Mouse (Mus musculus) frontal cortex, postnatal 25 days (tissue): ENCODE results near the gene Clec1b.

ENCODE experiments used
- DNase-seq, 2 experiments: peaks; one replicate each; pipeline ENCODE4 v3.0.0; 2022; ENCODE audit warnings: low spot score in 2 of 2

Gene Clec1b

DNA sequence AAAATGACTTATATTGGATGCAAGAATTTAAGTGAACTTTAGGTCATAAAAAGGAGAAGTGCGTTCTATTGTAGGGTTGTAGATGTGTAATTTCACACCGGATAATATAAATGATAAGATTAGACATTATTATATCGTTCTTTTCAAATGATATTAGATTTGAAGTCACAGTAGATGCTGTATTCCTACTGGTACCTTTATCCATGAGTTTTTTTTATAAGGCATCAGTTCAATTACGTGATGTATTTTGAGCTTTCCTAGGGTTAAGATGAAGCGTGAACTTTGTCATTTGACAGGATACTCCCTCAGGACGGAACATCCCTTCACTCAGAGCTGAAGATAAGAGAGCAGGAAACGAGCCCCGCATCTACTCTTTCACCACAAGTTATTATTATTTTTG is at the start of gene Clec1b:
Clec1b (plus strand) TSS at position 301 of the 400 bp plus-strand sequence.
- no peak for DNase-seq

DNA sequence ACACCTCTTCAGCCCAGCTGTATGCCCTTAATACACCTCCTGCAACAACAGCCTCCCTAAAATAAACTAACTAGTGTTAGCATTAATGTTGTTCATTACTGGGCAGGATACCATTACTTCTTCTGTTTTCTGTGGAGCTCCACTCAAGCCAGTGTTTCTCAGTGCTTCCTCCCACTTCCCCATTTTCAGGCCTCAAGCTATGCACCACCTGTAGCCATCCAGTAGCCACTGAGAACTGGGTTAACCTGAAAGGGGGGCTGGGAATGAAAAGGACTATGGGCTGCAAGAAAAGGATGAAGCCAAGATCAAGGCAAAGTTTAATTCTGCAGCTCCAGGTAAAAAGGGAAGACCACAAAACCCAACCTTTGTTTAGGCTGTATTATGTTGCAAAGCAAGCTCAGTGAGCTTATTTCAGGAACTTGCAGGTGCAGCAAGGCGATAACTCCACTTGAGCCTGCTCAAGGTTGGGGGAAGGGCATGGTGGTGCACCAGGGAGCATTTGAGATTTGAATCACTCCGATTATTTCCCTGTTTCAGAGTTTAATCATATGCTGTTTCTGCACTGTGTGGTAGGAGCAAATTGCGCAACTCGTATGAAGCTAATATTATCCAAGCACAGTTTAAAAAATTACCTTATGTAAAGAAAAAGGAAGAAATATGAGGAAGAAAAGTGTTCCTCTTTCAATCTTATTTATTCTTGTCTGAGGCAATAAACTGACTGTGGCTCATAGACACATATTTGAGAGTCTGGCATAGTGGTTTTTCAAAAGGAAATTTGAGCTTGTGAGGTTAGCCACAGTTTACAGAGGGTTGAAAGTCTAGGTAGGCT is 47.4 kb upstream of the Clec1b start:
- no peak for DNase-seq

DNA sequence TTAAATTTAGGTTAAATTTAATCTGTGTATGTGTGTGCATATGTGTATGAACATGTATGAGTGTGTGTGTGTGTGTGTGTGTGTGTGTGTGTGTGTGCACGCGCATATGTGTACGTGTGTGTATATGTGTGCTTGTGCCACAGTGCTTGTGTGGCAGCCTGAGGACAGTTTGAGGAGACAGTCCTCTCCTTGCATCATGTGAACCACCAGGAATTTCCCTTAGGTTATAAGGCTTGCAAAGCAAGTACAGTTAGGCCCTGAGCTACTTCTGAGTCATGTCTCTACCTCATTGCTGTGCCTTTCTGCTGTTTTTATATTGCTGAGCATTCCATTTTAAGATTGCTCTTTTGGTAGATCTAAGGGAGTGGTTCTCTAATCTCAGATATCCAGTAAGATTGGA is 46.0 kb upstream of the Clec1b start:
- no peak for DNase-seq

DNA sequence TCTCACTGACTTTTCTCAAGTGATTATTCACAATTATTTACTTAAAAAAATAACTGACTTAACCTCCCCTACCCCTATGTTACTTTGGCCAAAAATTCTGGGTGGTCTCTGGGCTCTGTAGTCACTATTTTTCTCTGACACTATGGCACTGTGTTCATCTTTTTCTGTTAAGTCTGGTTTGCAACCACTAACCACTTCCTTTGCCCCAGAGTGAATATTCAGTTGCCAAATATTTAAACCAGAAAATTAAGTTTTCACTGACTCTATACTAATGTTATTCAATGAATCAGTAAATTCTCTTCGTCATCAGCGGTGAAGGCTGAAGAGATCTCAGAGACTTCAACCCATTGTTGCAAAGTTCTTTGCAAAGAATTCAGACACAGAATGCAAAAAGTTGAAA is 41.3 kb upstream of the Clec1b start:
- DNase-seq, result no peak

DNA sequence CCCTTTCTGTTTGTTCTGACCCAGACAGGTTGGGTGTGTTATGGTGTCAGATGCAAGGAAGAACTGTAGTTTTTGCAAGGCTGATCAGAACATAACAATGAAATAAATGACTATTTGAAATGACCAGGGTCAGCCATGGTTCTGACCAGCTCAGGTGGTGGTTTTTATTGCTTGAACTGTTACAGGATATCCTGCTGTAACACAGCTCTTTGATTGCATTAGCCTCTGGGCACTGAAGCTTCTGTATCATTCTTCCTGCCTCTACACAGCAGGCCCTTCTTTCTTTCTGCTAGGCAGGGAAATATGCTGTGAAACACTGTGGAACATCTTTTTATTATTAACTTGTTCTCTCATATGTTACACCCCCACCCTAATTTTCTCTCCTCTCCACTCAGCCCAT is 40.7 kb upstream of the Clec1b start:
- DNase-seq, result no peak

DNA sequence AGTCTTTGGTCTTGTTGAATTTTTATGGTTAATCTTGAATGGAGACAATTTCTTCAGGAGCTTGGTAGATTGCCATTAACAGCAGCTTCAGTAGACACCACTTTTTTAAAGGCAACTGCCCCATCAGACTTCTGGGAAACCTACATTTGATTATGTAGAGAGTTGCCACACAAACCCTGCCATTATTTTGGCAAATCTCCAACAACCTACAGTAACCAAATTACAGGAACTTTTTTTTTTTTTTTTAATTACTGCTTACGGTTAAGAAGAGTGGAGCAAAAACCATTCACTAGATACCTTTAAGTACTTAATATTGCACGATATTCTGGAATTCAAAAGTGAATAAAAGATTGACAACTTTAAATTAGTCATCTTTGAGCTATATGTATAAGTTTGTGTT is 37.6 kb upstream of the Clec1b start:
- DNase-seq, result no peak

DNA sequence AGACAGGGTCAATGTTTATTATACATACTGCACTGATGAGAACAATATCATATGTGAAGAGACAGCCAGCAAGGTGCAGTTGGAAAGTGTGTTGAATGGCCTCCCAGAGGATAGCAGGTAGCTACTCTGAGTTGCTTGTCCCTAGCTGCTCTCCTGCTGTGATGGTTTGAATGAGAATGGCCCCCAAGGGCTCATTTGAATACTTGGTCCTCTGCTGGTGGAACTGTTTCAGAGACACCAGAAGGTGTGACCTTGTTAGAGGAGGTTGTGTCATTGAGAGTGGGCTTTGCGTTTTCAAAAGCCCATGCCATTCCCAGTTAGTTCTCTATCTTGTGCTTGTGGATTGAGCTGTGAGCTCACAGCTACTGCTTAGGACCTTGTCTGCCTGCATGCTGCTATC is 33.2 kb upstream of the Clec1b start:
- no peak for DNase-seq

DNA sequence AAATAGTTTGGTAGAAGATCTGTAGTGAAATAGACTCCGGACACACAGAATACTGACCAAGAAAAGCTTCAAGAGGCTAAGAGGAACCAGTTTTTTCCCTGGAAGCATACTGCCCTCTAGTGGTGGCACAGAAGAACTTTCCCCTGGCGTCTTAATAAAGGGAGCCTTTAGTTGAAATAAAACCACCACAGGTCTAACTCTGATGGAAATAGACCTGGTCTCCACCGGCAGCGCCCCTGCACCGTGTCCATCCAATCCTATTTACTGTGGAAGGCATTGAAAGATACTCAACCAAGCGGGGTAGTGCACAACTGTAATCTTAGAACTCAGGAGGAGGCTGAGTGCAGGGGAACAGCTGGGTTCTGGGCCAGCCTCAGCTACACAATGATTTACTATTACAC is 31.1 kb upstream of the Clec1b start:
- no peak for DNase-seq

DNA sequence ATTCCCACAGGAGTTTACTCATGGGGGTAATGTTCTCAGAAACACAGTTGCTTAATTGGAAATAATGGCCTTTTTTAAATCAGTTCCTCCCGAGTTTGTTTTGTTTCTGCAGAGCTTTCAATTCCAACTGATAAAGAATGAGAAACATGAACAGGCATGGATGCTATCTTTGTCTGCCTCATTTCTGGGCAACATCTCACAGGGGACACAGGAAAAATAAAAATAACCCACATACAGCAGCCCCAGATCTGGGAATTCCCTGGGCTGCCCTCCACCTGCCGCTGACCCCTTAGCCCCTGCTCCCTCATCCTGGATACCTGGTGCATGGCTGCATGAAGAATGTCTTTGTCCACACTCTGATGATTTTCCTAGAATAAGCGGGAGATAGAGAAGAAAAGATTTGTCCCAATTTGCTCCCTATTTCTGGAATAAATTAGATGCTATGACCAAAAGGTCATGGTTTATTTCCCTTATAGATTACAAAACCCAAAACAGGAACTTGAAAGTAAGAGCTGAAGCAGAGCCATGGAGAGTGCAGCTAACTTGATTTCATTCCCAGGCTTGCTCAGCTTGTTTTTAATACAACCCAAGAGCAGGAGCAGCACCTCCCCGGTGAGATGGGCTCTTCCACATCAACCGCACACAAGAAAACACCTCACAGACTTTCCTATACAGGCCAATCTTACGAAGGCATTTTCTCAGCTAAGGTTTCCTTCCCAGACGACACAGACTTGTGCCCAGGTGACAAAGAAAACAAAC is 27.5 kb upstream of the Clec1b start:
- no peak for DNase-seq

DNA sequence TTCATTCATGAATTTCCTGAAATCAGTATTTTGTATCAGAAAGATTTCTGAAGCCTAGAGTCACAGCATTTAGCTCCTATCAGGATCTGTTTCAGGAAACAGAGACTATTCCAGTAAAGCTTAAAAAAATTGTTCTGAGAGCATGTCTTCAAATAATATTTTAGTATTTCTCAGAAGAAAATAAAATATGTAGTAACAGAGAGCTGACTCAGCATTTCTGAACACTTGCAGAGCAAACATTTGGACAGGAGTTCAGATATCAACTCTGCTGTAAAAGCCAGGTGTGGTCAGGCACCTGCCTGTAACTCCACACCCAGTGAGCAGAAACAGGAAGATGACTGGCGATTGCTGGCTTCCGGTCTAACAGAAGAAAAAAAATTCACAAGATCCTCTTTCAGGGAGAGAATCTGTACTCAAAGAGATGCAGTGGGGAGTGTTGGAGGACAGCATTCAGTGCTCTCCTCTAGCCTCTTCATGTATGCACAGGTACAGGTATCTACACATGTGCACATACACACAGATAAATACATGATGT is 22.1 kb upstream of the Clec1b start:
- DNase-seq, result no peak

DNA sequence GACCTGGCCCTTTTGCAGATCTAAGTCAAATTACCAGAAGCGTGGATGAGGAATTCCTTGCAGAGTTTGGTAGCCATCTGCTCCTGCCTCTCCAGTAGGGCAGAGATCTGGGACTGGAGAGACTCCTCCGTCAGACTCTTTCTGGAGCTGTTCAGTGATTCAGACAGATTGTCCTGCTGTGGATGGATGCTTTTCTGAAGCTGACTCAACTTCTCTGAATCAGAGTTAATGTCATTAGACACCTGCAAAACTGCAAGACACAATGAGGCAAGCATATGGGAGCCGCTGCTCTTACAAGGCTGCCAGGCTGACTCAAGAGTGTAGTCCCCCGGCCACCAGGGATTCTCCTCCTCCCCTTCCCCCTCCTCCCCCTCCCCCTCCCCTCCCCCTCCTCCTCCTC is 16.6 kb upstream of the Clec1b start:
- DNase-seq, result no peak

DNA sequence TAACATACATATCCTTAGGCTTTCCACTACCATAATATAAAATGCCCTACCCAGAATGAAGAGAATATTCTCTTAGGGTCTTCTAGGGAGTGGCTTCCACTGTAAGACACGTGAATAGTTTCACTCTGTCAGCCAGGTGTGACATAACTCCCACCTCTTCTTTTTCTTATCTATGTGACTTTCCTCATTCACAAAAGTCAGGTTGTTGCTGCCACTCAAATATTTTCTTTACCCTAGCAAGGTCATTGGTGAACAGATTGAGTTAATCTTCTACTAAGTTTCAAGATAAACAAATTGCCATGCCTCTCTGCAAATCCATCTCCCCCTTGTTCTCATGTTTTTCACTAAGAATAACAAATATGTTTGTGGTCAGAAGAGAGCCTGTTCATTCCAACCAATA is 15.4 kb upstream of the Clec1b start:
- no peak for DNase-seq

DNA sequence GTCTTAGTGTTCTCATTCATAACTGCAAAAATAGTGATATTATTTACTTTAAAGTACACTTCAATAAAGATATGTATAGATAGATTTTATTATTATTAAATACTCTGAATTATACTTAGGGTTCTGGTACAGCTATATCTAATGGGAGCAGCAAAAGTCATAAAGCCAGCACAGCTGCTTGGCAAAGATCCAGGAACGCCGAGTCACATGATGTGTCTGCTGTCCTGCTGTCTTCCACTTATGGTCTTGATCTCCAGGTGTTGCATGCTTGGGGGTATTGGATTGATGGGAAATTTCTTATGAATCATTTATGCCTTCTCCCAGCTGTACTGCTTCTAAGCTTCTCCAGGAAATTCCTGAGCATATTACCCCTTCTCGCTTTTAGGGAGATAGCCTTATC is 13.6 kb upstream of the Clec1b start:
- no peak for DNase-seq

DNA sequence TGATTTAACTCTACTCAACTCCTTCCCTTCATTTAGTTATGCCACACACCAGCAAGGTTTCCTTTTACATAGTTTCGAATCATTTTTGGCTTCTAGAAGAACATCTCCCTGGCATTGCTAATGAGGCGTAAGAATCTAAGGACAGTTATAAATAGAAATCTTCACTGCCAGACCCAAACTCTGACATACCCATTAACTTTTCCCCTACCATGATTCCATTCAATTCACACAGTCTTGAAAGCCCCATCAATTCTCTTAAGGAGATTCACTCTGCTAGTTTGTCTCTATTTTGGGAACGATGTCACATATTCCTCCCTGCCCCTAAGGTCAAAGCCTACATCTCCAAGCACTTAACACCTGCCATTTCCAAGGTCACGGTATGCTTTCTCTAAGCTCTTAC is 12.1 kb upstream of the Clec1b start:
- DNase-seq, result no peak

DNA sequence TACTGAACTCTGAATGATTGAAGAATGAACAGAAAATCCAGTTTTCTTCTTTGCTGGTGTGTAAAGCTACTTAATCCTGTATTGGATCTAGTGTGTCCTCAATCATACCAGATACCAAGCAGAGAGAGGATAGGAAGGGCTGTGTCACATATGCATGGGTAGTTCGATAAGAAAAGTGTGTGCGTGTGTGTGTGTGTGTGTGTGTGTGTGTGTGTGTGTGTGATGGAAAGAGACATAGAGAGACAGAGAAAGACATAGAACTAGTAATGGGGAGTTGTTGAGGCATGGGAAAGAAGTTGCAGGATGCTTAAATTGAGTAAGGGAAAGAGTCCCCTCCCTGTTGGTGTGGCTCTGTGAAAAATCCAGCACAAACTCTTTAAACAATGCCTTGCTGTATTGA is 11.3 kb upstream of the Clec1b start, which contains the start of gene Clec12b:
Clec12b (minus strand) TSS at position 101 of the 400 bp plus-strand sequence.
- DNase-seq, result no peak

DNA sequence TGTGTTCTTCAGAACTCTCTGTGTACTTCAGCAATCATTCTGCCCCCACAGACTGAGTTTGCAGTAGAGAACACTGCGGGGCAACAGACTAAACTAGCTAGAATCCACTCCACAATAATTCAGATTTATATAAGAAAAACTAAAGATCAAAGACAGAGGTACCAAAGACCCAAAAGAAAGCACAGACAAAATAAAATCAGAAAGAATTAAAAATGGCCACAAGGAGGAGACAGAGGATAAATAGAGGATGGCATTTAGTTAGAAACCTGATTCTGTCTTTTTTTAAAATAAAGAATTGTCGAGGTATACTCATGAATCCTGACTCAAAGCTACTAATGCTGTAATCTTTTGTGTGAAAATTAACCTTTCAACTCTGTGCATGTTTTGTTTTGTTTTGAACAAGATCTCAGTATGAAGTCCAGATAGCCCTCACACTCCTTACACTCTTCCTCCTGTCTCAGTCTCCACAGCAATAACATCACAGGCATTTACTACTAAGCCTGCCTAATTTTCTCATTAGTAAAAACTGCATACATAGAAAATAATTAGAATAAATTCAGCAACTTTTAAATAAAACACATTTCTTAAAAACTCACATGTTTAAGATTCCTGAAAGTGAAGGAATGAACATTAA is 3.9 kb upstream of the Clec1b start:
- DNase-seq, result no peak

DNA sequence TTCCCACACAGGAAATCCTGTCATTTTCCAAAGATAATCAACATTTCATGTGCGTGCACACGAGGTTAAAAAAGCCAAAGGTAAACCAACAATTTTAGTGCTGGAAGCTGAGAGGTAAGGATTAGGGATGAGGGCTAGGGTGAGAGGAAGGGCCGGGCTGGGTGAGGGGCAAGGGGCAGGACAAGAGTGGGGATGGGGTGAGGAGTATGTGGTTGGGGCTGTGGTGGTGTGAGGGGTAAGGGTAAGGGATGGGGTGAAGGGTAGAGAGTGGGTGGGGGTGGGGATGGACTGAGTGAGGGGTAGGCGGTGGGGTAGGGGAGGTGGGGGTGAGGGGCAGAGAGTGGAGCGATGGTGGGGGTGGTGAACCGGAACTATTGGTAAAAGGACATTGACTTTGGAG is 3.4 kb upstream of the Clec1b start:
- DNase-seq, result no peak

DNA sequence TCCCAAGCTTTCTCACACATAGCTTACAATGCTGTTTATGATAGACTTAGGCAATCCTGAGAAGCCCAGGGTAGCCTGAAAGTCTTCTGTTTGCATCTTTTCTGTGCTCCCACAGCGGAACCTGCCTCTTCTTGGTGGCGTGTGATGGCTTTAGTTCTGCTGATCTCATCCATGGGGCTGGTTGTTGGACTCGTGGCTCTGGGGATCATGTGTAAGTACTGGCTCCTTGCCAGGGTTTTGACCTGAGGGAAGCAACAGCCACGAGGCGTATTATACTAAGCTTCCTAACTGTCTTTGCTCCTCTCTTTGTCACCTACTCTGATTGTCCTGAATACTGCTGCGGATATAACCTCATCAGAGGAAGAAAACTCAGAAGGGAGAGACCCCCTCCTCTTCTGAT is 2.8 kb downstream of the Clec1b start:
- no peak for DNase-seq

DNA sequence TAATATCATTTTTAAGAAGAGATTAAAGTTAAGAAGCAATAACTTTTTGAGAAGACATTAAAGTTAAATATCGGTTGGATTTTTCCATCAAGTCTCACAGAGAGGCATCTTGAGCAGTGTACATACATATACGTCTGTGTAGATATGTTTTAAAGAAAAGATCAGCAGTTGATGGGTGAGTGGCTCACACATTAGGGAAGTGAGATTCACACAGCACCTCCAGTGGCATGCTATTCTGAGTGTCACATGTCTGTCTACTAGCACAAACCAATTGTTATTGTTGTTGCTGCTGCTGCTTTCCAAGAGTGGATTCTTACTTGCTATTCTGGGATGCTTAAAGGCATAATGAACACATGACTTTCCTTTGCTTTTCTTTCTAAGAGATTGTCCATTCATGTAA is 5.3 kb downstream of the Clec1b start:
- no peak for DNase-seq

DNA sequence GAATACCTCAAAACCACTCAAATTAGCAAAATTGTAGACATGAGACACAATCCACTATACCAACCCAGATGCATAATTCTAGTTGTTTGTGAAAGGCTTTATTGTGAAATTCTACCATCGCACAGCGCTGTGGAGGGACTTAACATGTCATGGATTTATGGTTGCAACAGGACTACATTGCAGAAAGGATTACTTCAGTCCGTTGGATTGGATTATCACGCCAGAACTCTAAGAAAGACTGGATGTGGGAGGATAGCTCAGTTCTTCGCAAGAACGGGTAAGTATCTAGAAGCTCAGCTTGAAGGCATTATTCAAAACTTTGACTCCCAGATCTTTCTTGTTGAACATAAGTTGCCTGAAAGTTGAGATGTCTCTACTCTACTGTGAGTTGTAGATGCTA is 6.3 kb downstream of the Clec1b start:
- DNase-seq, result no peak

DNA sequence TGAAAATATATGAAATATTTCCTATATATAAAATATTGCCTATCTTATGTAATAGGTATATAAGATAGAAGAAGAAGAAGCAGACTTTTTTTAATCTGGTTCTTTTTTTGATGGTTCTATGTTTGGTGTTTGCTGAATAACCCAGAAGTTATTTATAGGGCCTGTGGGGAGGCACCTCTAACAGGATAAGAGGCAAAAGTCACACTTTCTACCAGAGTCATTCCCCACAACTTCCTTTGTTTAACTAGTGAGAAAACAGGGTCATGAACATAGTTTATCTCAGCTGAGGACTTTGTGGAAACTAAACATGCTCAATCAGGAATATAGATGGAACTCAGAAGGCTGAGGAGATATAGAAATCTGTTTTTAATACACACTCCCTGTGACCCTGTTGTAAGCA is 8.9 kb downstream of the Clec1b start:
- DNase-seq, result no peak

DNA sequence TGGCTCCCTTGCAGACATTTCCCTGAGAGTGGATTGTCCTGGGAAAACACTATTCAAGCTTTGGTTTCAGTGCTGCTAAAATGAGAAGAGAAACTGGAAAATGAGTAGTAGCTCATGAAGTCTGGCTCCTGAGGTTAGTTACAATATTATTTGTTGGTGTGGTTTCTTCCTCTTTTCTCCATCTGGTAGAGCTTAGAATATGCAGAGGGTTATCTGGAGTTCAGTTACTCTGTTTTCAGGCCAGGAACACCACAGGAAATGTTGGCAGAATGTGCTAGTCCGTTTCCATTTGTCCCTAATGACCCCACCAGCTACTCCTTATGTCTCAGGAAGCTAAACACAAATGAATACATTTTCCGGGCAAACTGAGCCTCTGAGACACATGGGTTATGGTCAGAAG is 10.2 kb downstream of the Clec1b start:
- no peak for DNase-seq

DNA sequence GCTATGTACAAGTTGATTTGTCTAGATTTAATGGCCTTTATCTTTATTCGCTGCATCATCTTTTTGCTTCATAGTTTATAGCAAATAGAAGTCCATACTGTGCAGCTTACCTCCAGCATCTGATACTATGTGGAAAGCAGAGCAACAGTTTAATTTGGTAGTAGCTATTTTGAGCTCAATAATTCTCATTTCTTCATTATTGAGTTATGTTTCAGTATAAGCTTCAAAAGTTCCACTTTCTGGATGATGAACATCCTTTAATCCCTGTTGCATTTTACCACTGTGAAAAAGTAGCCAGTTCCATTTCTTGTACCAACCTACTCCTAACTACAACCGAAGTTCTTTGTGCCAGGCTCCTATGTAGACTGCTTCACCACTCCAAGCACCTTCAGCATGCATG is 11.5 kb downstream of the Clec1b start, which contains the start of gene Clec9a:
Clec9a (plus strand) TSS at position 301 of the 400 bp plus-strand sequence.
- no peak for DNase-seq
